In the genomic region with DNA sequence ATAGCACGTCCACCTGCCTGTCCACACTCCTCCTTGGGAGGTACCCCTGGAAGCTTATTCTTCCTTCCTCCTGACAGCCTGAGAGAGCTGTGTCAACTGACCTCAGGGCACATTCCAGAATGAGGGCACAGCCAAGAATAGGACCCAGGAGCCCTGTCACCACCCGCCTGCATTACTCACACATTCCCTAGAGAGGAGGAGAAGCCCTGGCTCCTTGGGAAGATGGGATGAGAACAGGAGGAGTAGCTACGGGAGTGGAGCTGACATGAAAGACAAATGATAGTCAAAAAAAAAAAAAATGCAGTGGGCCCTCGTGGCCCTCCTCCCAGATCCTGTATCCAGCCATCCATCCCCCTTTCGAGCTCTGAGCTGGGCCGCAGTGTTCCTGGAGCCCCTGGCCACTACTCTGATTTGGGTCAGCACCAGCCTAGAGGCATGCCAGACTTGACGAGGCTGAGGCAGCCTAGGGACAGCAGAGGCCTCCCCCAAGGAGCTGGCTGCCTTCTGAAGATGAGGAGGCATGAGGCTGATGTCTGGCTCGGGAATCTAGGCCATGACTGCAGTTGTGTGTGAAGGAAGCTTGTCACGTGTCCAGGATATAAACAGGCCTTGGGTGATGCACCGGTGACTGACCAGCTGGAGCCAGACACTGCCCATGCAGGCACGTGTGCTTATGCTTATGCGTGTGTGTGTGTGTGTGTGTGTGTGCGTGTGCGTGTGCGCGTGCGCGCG, we compare ENCODE assay signal across 13 mouse cellular contexts. TPM values are rescaled to one million over a fixed set of nuclear protein-coding genes. Genes with fewer than 3 reads are reported as not detected.
DNase-seq lines count a peak whose midpoint lies in the region; ATAC-seq lines count a peak whose summit lies in the region.
"Had no signal": no experiment of that assay in that cellular context is flagged by ENCODE, and none has a peak within 500 bp of the region (broad histone marks: within the 10 kb centered on the region; RNA-seq: fewer than 3 reads in every experiment).

No protein-coding gene starts in this region.

- WGBS in midbrain, embryonic 11.5 days = 87% methylated on average over 19 of the region's 19 CpGs
- 80% methylated on average over 19 of the region's 19 CpGs for WGBS in midbrain, embryonic 10.5 days
- 59% methylated on average over 19 of the region's 19 CpGs for WGBS in heart, embryonic 10.5 days

- no peaks in the 10 kb centered on the region for H3K27me3 ChIP-seq in midbrain, embryonic 11.5 days (ENCODE audit: control insufficient read depth, insufficient read depth, low read length)
- H3K27me3 ChIP-seq in midbrain, embryonic 10.5 days (ENCODE audit: low read depth, poor library complexity, severe bottlenecking) = no peaks in the 10 kb centered on the region
- no peaks in the 10 kb centered on the region for H3K27me3 ChIP-seq in heart, embryonic 10.5 days (ENCODE audit: insufficient read depth, poor library complexity, severe bottlenecking)
- H3K27me3 ChIP-seq: lung, embryonic 15.5 days had no signal

- peaks cover 10% of the 10 kb centered on the region for H3K4me1 ChIP-seq in midbrain, embryonic 11.5 days (ENCODE audit: control insufficient read depth, insufficient read depth, low read length)
- H3K4me1 ChIP-seq in midbrain, embryonic 10.5 days = peaks cover 50% of the 10 kb centered on the region
- H3K4me1 ChIP-seq in heart, embryonic 10.5 days = peaks cover 70% of the 10 kb centered on the region
- H3K4me1 ChIP-seq: lung, embryonic 15.5 days had no signal

- H3K9ac ChIP-seq in midbrain, embryonic 11.5 days (ENCODE audit: low read length) = peak overlapping the region; percentile 27; the same call in 1 of the 2 replicates
- H3K9ac ChIP-seq: lung, embryonic 15.5 days had no signal

- H3K9me3 ChIP-seq in midbrain, embryonic 11.5 days (ENCODE audit: control insufficient read depth, low read length) = no peaks in the 10 kb centered on the region
- H3K9me3 ChIP-seq in midbrain, embryonic 10.5 days (replicated peaks) = no peaks in the 10 kb centered on the region
- H3K9me3 ChIP-seq in heart, embryonic 10.5 days = no peaks in the 10 kb centered on the region
- H3K9me3 ChIP-seq: lung, embryonic 15.5 days had no signal

- no peak overlapping the region for H3K4me3 ChIP-seq in midbrain, embryonic 11.5 days (ENCODE audit: low read depth, low read length)
- no peak overlapping the region for H3K4me3 ChIP-seq in midbrain, embryonic 10.5 days
- peak overlapping the region; percentile 20 for H3K4me3 ChIP-seq in heart, embryonic 10.5 days
- H3K4me3 ChIP-seq: lung, embryonic 15.5 days had no signal

- H3K36me3 ChIP-seq in midbrain, embryonic 11.5 days (ENCODE audit: control insufficient read depth, insufficient read depth, low read length) = no peaks in the 10 kb centered on the region
- H3K36me3 ChIP-seq in midbrain, embryonic 10.5 days = no peaks in the 10 kb centered on the region
- H3K36me3 ChIP-seq in heart, embryonic 10.5 days = no peaks in the 10 kb centered on the region
- H3K36me3 ChIP-seq: lung, embryonic 15.5 days had no signal

- peak; percentile 48 for ATAC-seq in frontal cortex, adult (ENCODE audit: low TSS enrichment)
- ATAC-seq in midbrain, embryonic 11.5 days (ENCODE audit: low FRiP score) = no peak

- no peak overlapping the region for H3K4me2 ChIP-seq in midbrain, embryonic 11.5 days
- H3K4me2 ChIP-seq: lung, embryonic 15.5 days had no signal

- no peak for DNase-seq in frontal cortex, postnatal 25 days (ENCODE audit: low spot score in 2 of 2)
- DNase-seq in midbrain, embryonic 11.5 days (ENCODE audit: low spot score, missing footprints) = no peak
- DNase-seq in midbrain, embryonic 10.5 days (ENCODE audit: low spot score) = no peak
- no peak for DNase-seq in heart, embryonic 10.5 days (ENCODE audit: low spot score)
- peak; percentile 86 for DNase-seq in skeletal muscle tissue, adult 2 months (ENCODE audit: low read depth, low spot score)
- DNase-seq in layer of hippocampus, postnatal 25 days (ENCODE audit: extremely low spot score in 1 of 2, low spot score in 1 of 2) = no peak
- DNase-seq in spleen, adult 18-20 months = no peak
- DNase-seq: layer of hippocampus, postnatal 36 days had no signal

- no peak overlapping the region for H3K27ac ChIP-seq in midbrain, embryonic 11.5 days (ENCODE audit: low read depth, low read length)
- H3K27ac ChIP-seq in midbrain, embryonic 10.5 days (replicated peaks) = no peak overlapping the region; the same call in none of the 2 replicates
- H3K27ac ChIP-seq in heart, embryonic 10.5 days = peak overlapping the region; percentile 90
- H3K27ac ChIP-seq: lung, embryonic 15.5 days had no signal

RNA-seq across cellular contexts. Expression of gene Wfikkn2, which starts 13.8 kb away (rescaled TPM):
- polyA plus RNA-seq in midbrain, embryonic 11.5 days (2014; fragmentation: Nextera tagmentation; extraction: Ambion mirVana) = 1.7 and 1.8 TPM in 2 replicates
- polyA plus RNA-seq in midbrain, embryonic 10.5 days (2016; fragmentation: Nextera tagmentation; extraction: Ambion mirVana) = 0.27 and 0.99 TPM in 2 replicates
- 0.59 and 1.7 TPM in 2 replicates for polyA plus RNA-seq in heart, embryonic 10.5 days (2016; fragmentation: Nextera tagmentation; extraction: Ambion mirVana)
- under 1 TPM; 0.44 to 0.70 TPM for total RNA-seq in layer of hippocampus, postnatal 25 days (2021)

RNA-seq across cellular contexts. Expression of gene Tob1, which starts 20.7 kb away (rescaled TPM):
- polyA plus RNA-seq in midbrain, embryonic 11.5 days (2014; fragmentation: Nextera tagmentation; extraction: Ambion mirVana) = 33.1 and 33.5 TPM in 2 replicates
- 18.4 and 21.6 TPM in 2 replicates for polyA plus RNA-seq in midbrain, embryonic 10.5 days (2016; fragmentation: Nextera tagmentation; extraction: Ambion mirVana)
- polyA plus RNA-seq in heart, embryonic 10.5 days (2016; fragmentation: Nextera tagmentation; extraction: Ambion mirVana) = 18.5 and 21.7 TPM in 2 replicates
- 10 to 100 TPM; 41.8 to 42.4 TPM for total RNA-seq in layer of hippocampus, postnatal 25 days (2021)

RNA-seq across cellular contexts. Expression of gene Gm21885, which starts 49.7 kb away (rescaled TPM):
- 0.34 and 0.43 TPM in 2 replicates for polyA plus RNA-seq in midbrain, embryonic 11.5 days (2014; fragmentation: Nextera tagmentation; extraction: Ambion mirVana)
- polyA plus RNA-seq in midbrain, embryonic 10.5 days (2016; fragmentation: Nextera tagmentation; extraction: Ambion mirVana) = not detected in 2 replicates
- polyA plus RNA-seq in heart, embryonic 10.5 days (2016; fragmentation: Nextera tagmentation; extraction: Ambion mirVana) = 0.18 TPM in 1 of 2 replicates, not detected in the other
- not detected for total RNA-seq in layer of hippocampus, postnatal 25 days (2021)
- total RNA-seq: common myeloid progenitor, adult 5-6 weeks; gastrocnemius, adult 8-10 months; layer of hippocampus, postnatal 36 days had no signal
- polyA plus RNA-seq: lung, embryonic 15.5 days; neural tube, embryonic 11.5 days had no signal
